Mouse (Mus musculus): ENCODE results near the gene Afdn. TPM values are rescaled to one million over a fixed set of nuclear protein-coding genes. Genes with fewer than 3 reads are reported as not detected.

The Afdn gene
- total and polyA plus RNA-seq, 2 experiments from 2014 or later, result 41.9 to 52.8 TPM

DNA sequence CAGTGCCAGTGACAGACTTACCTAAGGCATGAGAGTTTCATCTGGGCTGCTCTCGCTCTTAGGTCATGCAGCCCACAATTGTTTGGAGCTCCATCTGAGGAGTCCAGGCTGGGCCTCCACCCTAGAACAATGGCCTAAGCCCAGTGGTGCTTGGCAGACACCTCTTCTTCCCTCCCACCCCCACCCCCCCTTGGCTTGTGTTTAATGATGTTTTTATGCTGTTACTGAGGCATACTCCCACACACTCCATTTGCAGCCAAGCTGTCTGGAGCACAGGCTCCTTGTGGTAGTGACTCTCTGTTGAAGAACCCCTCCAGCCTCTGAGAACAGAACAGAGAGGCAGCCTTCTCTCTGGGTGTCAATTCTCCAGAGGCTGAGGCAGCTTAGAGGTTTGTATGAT, 113.9 kb downstream of the Afdn start:
- ATAC-seq (ENCODE audit: insufficient read depth, low read depth) (peak; percentile 72), DNase-seq (ENCODE audit: low spot score) (peak; percentile 7)
- Histone ChIP-seq H3K4me2 (ENCODE audit: low read depth, low read length) (peak overlapping the region; percentile 4), H3K4me3 (ENCODE audit: low read depth, low read length) (no peak overlapping the region; the same call in 1 of the 2 replicates), H3K27me3 (ENCODE audit: control insufficient read depth, insufficient read depth, low read length) (no peaks in the 10 kb centered on the region), H3K36me3 (replicated peaks; ENCODE audit: control insufficient read depth, insufficient read depth, low read length) (peaks cover 10% of the 10 kb centered on the region), H3K27ac (ENCODE audit: low read depth) (no peak overlapping the region), H3K4me1 (ENCODE audit: control insufficient read depth, insufficient read depth) (no peaks in the 10 kb centered on the region), H3K9me3 (replicated peaks; ENCODE audit: control insufficient read depth, low read length) (no peaks in the 10 kb centered on the region), H3K9ac (replicated peaks; ENCODE audit: low read depth, low read length) (no peak overlapping the region)
- 82% methylated on average over 1 of the region's 1 CpGs for WGBS
- peak; percentile 20; the same call in 1 of the 2 replicates for TF ChIP-seq EP300 (IDR thresholded peaks at IDR 0.05; ENCODE audit: low read depth)
- TF ChIP-seq CTCF (IDR thresholded peaks at IDR 0.05; ENCODE audit: low read depth), result no peak

DNA sequence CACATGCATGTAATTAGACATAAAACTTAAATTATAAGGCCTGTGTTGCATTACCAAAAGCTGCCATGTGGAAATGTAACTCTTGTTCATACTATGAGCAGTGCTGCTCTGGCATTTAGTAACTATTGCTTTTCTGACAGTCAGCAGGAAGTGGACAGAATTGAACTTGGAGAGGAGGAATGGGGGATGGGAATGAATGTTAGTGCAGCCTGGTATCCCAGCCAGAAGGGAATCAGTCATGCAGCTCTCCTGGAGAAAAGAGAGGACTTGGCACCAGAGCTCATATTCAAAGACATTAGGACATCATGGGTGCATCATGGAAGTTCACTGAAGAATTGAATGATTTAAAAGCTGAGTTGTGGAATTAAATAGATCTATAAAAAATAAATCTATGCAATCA, 117.1 kb downstream of the Afdn start:
- TF ChIP-seq EP300 (IDR thresholded peaks at IDR 0.05; ENCODE audit: low read depth) (no peak), CTCF (IDR thresholded peaks at IDR 0.05; ENCODE audit: low read depth) (no peak)
- no peak for ATAC-seq (ENCODE audit: insufficient read depth, low read depth)
- Histone ChIP-seq H3K27ac (ENCODE audit: low read depth) (no peak overlapping the region), H3K9me3 (replicated peaks; ENCODE audit: control insufficient read depth, low read length) (no peaks in the 10 kb centered on the region), H3K36me3 (replicated peaks; ENCODE audit: control insufficient read depth, insufficient read depth, low read length) (peaks cover 23% of the 10 kb centered on the region), H3K4me3 (ENCODE audit: low read depth, low read length) (no peak overlapping the region), H3K4me2 (ENCODE audit: low read depth, low read length) (no peak overlapping the region), H3K9ac (replicated peaks; ENCODE audit: low read depth, low read length) (no peak overlapping the region), H3K4me1 (ENCODE audit: control insufficient read depth, insufficient read depth) (no peaks in the 10 kb centered on the region), H3K27me3 (ENCODE audit: control insufficient read depth, insufficient read depth, low read length) (no peaks in the 10 kb centered on the region)
- no peak for DNase-seq (ENCODE audit: low spot score)

DNA sequence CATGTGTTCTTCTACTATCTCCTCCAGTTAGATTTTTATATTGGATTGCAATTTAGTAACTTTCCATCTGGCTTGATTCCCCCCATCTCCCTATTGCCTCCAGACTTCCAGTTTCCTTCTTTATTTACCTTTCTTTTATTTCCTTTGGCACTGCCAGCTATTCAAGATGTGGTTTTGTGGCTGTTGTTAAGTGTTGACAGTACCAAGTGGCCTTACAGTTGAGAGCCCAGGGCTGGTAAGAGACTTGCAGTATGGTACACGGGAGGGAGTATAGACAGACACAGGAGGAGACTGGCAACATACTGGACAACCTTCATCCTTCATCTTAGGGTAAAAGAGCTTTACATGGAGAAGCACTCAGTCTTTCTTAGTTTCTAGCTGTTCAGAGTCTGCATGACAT, 119.4 kb downstream of the Afdn start:
- no peak for TF ChIP-seq CTCF (IDR thresholded peaks at IDR 0.05; ENCODE audit: low read depth)
- no peak for TF ChIP-seq EP300 (IDR thresholded peaks at IDR 0.05; ENCODE audit: low read depth)
- no peak for ATAC-seq (ENCODE audit: insufficient read depth, low read depth)
- Histone ChIP-seq H3K27ac (ENCODE audit: low read depth) (no peak overlapping the region), H3K9ac (replicated peaks; ENCODE audit: low read depth, low read length) (no peak overlapping the region), H3K9me3 (replicated peaks; ENCODE audit: control insufficient read depth, low read length) (no peaks in the 10 kb centered on the region), H3K4me1 (ENCODE audit: control insufficient read depth, insufficient read depth) (no peaks in the 10 kb centered on the region), H3K36me3 (replicated peaks; ENCODE audit: control insufficient read depth, insufficient read depth, low read length) (peaks cover 42% of the 10 kb centered on the region), H3K27me3 (ENCODE audit: control insufficient read depth, insufficient read depth, low read length) (no peaks in the 10 kb centered on the region), H3K4me2 (ENCODE audit: low read depth, low read length) (no peak overlapping the region), H3K4me3 (ENCODE audit: low read depth, low read length) (no peak overlapping the region)
- no peak for DNase-seq (ENCODE audit: low spot score)
- WGBS, result 42% methylated on average over 1 of the region's 1 CpGs

DNA sequence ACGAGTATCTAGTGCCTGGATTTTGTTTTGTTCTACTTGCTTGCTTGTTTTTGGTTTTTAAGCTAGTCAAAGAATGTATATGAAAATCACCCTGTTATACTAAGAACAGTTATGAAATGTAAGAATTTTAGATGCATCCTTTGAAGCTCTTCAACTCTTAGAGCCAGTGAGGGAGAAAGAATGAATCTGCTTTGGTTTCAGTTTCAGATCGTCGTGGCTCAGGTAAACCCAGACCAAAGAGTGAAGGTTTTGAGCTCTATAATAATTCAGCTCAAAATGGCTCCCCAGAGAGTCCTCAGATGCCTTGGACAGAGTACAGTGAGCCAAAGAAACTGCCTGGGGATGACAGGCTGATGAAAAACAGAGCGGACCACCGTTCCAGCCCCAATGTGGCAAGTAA, 123.2 kb downstream of the Afdn start:
- H3K36me3 ChIP-seq (replicated peaks; ENCODE audit: control insufficient read depth, insufficient read depth, low read length), result peaks cover 59% of the 10 kb centered on the region
- H3K27ac ChIP-seq (ENCODE audit: low read depth), result no peak overlapping the region
- H3K4me2 ChIP-seq (ENCODE audit: low read depth, low read length), result no peak overlapping the region
- no peak for TF ChIP-seq EP300 (IDR thresholded peaks at IDR 0.05; ENCODE audit: low read depth)
- TF ChIP-seq CTCF (IDR thresholded peaks at IDR 0.05; ENCODE audit: low read depth), result no peak
- no peaks in the 10 kb centered on the region for H3K27me3 ChIP-seq (ENCODE audit: control insufficient read depth, insufficient read depth, low read length)
- no peak overlapping the region for H3K9ac ChIP-seq (replicated peaks; ENCODE audit: low read depth, low read length)
- no peaks in the 10 kb centered on the region for H3K4me1 ChIP-seq (ENCODE audit: control insufficient read depth, insufficient read depth)
- ATAC-seq (ENCODE audit: insufficient read depth, low read depth) (no peak), DNase-seq (ENCODE audit: low spot score) (no peak)
- no peak overlapping the region for H3K4me3 ChIP-seq (ENCODE audit: low read depth, low read length)
- no peaks in the 10 kb centered on the region for H3K9me3 ChIP-seq (replicated peaks; ENCODE audit: control insufficient read depth, low read length)
- WGBS, result 57% methylated on average over 5 of the region's 5 CpGs

DNA sequence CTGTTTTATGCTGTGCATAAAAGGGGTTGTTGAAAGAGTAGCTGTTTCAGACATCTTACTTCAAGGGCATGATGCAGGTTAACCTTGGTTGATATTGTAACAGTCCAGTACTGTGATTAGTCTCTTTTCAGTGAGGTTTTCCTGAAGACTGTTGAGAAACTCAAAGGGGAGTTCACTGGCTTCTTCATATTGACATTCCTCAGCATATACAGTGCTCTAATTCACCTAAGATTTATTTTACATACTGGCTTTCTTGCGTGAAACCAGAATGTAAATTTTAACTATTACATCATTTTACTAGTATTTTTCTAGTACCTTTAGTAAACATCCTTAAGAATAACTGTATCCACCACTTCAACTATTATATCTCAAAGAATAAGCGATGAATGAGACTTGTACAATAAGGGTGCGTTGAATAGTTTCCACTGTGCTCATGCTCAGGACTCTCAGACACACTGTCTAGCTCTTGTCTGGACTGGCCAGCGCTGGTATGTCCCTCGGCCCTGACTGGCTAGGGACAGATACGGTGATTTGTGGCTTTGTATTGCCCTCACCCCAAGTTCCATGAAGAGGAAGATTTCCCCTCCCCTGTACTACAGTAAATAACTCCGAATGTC, 129.6 kb downstream of the Afdn start:
- Histone ChIP-seq H3K4me3 (ENCODE audit: low read depth, low read length) (no peak overlapping the region), H3K4me1 (ENCODE audit: control insufficient read depth, insufficient read depth) (no peaks in the 10 kb centered on the region), H3K9me3 (replicated peaks; ENCODE audit: control insufficient read depth, low read length) (no peaks in the 10 kb centered on the region), H3K9ac (replicated peaks; ENCODE audit: low read depth, low read length) (no peak overlapping the region), H3K36me3 (replicated peaks; ENCODE audit: control insufficient read depth, insufficient read depth, low read length) (peaks cover 27% of the 10 kb centered on the region), H3K4me2 (ENCODE audit: low read depth, low read length) (no peak overlapping the region), H3K27me3 (ENCODE audit: control insufficient read depth, insufficient read depth, low read length) (no peaks in the 10 kb centered on the region), H3K27ac (ENCODE audit: low read depth) (no peak overlapping the region)
- no peak for TF ChIP-seq CTCF (IDR thresholded peaks at IDR 0.05; ENCODE audit: low read depth)
- no peak for TF ChIP-seq EP300 (IDR thresholded peaks at IDR 0.05; ENCODE audit: low read depth)
- whole genome bisulfite sequencing, result 61% methylated on average over 7 of the region's 7 CpGs
- no peak for ATAC-seq (ENCODE audit: insufficient read depth, low read depth)
- DNase-seq (ENCODE audit: low spot score), result no peak

DNA sequence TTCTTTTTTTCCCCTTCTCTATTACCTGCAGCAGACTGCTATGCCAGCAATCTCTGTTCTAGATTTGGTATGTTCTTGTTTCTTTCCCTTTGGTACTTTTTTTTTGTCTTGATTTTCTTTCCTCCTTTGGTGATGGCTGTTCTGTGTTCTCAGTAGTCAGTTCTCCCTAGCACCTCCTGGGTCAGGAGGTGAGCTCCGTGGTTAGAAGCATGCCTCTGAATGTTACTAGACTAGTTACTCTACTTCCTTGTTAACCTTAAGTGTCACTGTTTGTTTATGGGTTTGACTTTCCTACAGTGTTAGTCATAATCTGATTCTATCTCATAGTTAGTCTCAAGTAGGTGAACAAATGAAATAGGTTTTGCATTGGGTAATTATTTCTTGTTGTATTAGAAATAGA, 130.6 kb downstream of the Afdn start:
- no peak overlapping the region for H3K4me2 ChIP-seq (ENCODE audit: low read depth, low read length)
- H3K4me1 ChIP-seq (ENCODE audit: control insufficient read depth, insufficient read depth), result no peaks in the 10 kb centered on the region
- TF ChIP-seq CTCF (IDR thresholded peaks at IDR 0.05; ENCODE audit: low read depth) (no peak), EP300 (IDR thresholded peaks at IDR 0.05; ENCODE audit: low read depth) (no peak)
- H3K27ac ChIP-seq (ENCODE audit: low read depth), result no peak overlapping the region
- WGBS, result 60% methylated on average over 1 of the region's 1 CpGs
- peaks cover 24% of the 10 kb centered on the region for H3K36me3 ChIP-seq (replicated peaks; ENCODE audit: control insufficient read depth, insufficient read depth, low read length)
- H3K27me3 ChIP-seq (ENCODE audit: control insufficient read depth, insufficient read depth, low read length), result no peaks in the 10 kb centered on the region
- H3K9me3 ChIP-seq (replicated peaks; ENCODE audit: control insufficient read depth, low read length), result no peaks in the 10 kb centered on the region
- no peak for ATAC-seq (ENCODE audit: insufficient read depth, low read depth)
- no peak overlapping the region for H3K4me3 ChIP-seq (ENCODE audit: low read depth, low read length)
- DNase-seq (ENCODE audit: low spot score), result no peak
- no peak overlapping the region for H3K9ac ChIP-seq (replicated peaks; ENCODE audit: low read depth, low read length)

All from heart, postnatal 0 days (tissue).